Mouse (Mus musculus) hindbrain, embryonic 11.5 days (tissue): ENCODE measurements around the gene Lif. TPM values are rescaled to one million over a fixed set of nuclear protein-coding genes. Genes with fewer than 3 reads are reported as not detected.

ENCODE experiments used
- ATAC-seq: fragments of 200-750 bp; cut with Nextera tagmentation; 2 replicates; pipeline ENCODE4 v1.8.0; 2017; ENCODE audit warnings: mild to moderate bottlenecking, moderate TSS enrichment, moderate library complexity; ENCODE audit not compliant: low FRiP score
- DNase-seq: peaks from one replicate; pipeline ENCODE4 v3.0.0-alpha.2; 2015; ENCODE audit warnings: low spot score
- H3K27ac ChIP-seq: fragments of 300-500 bp; sonication (generic); 2 replicates; pipeline ENCODE4 v1.5.1; 2014; ENCODE audit warnings: mild to moderate bottlenecking, low read depth, low read length
- H3K27me3 ChIP-seq: fragments of 300-500 bp; sonication (generic); 2 replicates; pipeline ENCODE4 v1.6.1; 2014; ENCODE audit warnings: mild to moderate bottlenecking, low read length, moderate library complexity, mixed read lengths; ENCODE audit not compliant: control insufficient read depth, insufficient read depth
- H3K36me3 ChIP-seq: fragments of 300-500 bp; sonication (generic); 2 replicates; pipeline ENCODE4 v1.6.1; 2014; ENCODE audit warnings: mild to moderate bottlenecking, low read length, moderate library complexity, mixed read lengths; ENCODE audit not compliant: control insufficient read depth, insufficient read depth
- H3K4me1 ChIP-seq: fragments of 300-500 bp; sonication (generic); replicated peaks from 2 replicates; pipeline ENCODE4 v1.6.1; 2014; ENCODE audit warnings: low read length, mixed read lengths; ENCODE audit not compliant: control insufficient read depth, insufficient read depth
- H3K4me2 ChIP-seq: fragments of 300-500 bp; sonication (generic); replicated peaks from 2 replicates; pipeline ENCODE4 v1.6.1; 2014; ENCODE audit warnings: mild to moderate bottlenecking, low read depth, low read length
- H3K4me3 ChIP-seq: fragments of 300-500 bp; sonication (generic); 2 replicates; pipeline ENCODE4 v1.5.1; 2014; ENCODE audit warnings: low read depth, low read length
- H3K9ac ChIP-seq: fragments of 300-500 bp; sonication (generic); 2 replicates; pipeline ENCODE4 v1.6.1; 2014; ENCODE audit warnings: low read depth, low read length
- H3K9me3 ChIP-seq: fragments of 300-500 bp; sonication (generic); 2 replicates; pipeline ENCODE4 v1.6.1; 2016; ENCODE audit warnings: low read length; ENCODE audit not compliant: control insufficient read depth
- WGBS: fragments of 180-500 bp; shearing (Covaris S2); extraction: QIAGEN DNeasy Blood & Tissue Kit; methylation state at CpG from one replicate; pipeline ENCODE4 v1.1.7; 2014; 5-methylcytosine and 5-hydroxymethylcytosine counted together
- polyA plus RNA-seq: library from polyadenylated mRNA; unstranded; fragments of >200 nt; fragmentation: Nextera tagmentation; extraction: Ambion mirVana; gene quantifications from 2 replicates; pipeline ENCODE4 v1.2.1, GENCODE M21; 2014

The Lif gene
- polyA plus RNA-seq, 1 experiment from 2014 or later: not detected

DNA sequence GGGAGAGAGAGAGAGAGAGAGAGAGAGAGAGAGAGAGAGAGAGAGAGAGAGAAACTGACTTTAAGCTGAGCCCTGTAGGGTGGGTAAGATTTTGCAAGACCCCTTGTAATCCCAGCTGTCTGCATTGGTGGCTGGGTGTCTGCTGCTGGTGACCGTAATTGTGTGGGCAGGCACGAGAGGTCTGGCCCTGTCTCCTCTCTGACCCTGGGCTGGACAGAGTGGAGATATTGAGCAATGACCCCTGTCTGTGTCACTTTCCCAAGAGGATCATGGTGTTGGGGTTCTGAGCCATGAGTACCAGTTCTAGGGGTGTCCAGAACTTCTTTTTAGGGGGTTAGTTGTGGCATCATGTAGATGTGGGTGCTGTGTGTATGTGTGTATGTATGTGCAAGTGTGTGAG, 33.1 kb upstream of the Lif start:
- Histone ChIP-seq H3K27me3 (peaks cover under 1% of the 10 kb centered on the region), H3K4me3 (no peak overlapping the region), H3K4me2 (no peak overlapping the region), H3K27ac (no peak overlapping the region), H3K9ac (no peak overlapping the region), H3K4me1 (no peaks in the 10 kb centered on the region; the same call in 1 of the 2 replicates), H3K36me3 (no peaks in the 10 kb centered on the region), H3K9me3 (no peaks in the 10 kb centered on the region)
- no peak for DNase-seq
- no peak for ATAC-seq
- 43% methylated on average over 2 of the region's 2 CpGs for WGBS

DNA sequence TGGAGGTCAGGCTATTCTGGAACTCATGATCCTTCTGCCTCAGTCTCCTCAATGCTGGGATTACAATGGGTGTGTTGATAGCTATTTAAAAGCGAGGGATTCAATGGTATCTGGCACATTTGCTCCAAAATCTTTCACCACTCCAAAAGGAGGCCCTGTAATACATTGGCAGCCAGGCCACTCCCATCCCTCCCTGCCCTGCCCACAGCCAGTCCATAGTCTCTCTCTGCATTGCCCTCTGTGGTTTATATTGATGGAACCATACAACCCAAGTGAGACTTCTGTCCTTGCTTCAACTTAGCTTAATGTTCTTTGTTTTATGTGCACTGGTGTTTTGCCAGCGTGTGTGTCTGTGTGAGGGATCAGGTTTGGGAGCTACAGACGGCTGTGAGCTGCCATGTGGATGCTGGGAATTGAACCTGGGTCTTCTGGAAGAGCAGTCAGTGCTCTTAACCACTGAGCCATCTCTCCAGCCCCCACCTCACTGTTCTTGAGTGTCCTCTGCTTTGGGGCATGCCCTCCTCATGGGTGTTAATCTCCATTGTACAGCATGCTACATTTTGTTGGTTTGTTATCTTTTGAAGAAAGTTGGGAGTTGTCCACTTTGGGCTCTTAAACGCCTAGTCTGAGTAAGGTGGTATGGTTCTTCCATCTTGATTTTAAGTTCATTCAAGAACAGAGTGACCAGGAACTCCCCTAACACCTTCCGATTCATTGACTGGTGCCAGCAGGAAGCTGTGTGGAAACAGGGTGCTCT, 30.6 kb upstream of the Lif start:
- DNase-seq (no peak), ATAC-seq (no peak)
- no peaks in the 10 kb centered on the region for H3K4me1 ChIP-seq
- H3K9me3 ChIP-seq: no peaks in the 10 kb centered on the region
- no peak overlapping the region for H3K27ac ChIP-seq
- no peak overlapping the region for H3K9ac ChIP-seq
- H3K4me3 ChIP-seq: no peak overlapping the region
- H3K27me3 ChIP-seq: no peaks in the 10 kb centered on the region
- 79% methylated on average over 5 of the region's 5 CpGs for WGBS
- H3K36me3 ChIP-seq: no peaks in the 10 kb centered on the region
- H3K4me2 ChIP-seq: no peak overlapping the region

DNA sequence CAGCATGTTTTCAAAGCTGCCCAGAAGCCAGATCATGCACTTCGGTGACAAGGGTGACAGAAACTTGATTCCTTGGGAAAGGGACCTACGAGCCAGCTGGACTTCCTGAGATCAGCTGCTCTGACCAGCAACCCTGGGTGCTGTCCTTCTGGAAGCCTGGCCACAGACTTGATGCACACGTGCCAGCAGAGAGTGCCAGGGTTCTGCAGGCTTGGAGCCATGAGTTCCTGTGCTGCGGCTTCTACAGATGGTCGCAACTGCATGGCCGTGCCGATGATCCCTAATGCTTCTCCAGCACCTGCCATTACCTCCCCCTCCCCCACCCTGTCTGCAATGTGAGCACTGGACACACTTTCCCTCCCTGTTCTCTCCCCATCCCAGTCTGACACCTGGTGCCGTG, 28.9 kb upstream of the Lif start:
- Histone ChIP-seq H3K4me3 (no peak overlapping the region), H3K36me3 (no peaks in the 10 kb centered on the region), H3K9ac (no peak overlapping the region), H3K27ac (no peak overlapping the region), H3K4me2 (no peak overlapping the region), H3K27me3 (no peaks in the 10 kb centered on the region), H3K4me1 (no peaks in the 10 kb centered on the region), H3K9me3 (no peaks in the 10 kb centered on the region)
- WGBS: 62% methylated on average over 8 of the region's 8 CpGs
- ATAC-seq (no peak), DNase-seq (no peak)

DNA sequence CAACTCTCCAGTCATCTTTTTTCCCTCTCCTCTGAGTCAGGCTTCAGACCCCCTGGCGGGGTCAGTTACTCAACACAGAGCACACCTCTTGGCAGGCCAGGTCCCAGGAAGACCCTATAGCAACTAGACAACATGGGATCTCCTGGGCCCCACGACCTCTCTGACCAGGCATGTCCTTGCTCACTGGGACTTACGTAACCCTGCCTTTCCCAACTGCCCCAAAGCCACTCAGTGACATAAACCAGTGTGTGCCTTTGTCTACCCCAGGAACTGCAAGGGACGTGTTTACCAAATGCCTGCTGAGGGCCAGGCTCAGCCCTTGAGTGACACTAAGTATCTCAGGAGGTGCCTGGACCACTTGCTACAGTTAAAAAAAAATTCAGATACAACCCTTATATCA, 27.5 kb upstream of the Lif start:
- no peak overlapping the region for H3K9ac ChIP-seq
- no peak overlapping the region for H3K4me3 ChIP-seq
- ATAC-seq: no peak
- no peaks in the 10 kb centered on the region for H3K4me1 ChIP-seq
- H3K36me3 ChIP-seq: no peaks in the 10 kb centered on the region
- DNase-seq: no peak
- H3K27me3 ChIP-seq: no peaks in the 10 kb centered on the region
- H3K9me3 ChIP-seq: no peaks in the 10 kb centered on the region
- H3K27ac ChIP-seq: no peak overlapping the region
- H3K4me2 ChIP-seq: no peak overlapping the region
- WGBS: 70% methylated on average over 4 of the region's 4 CpGs

- 87% methylated on average over 2 of the region's 2 CpGs for WGBS
- Histone ChIP-seq H3K9ac (no peak overlapping the region), H3K36me3 (no peaks in the 10 kb centered on the region), H3K27me3 (no peaks in the 10 kb centered on the region), H3K27ac (no peak overlapping the region), H3K4me1 (no peaks in the 10 kb centered on the region), H3K4me2 (no peak overlapping the region), H3K4me3 (no peak overlapping the region), H3K9me3 (no peaks in the 10 kb centered on the region)
- DNase-seq (no peak), ATAC-seq (no peak)
Observed at GRCm38 (mm10) chr11:4231435-4231834, 25.9 kb upstream of the Lif start.

- no peak overlapping the region for H3K9ac ChIP-seq
- H3K4me2 ChIP-seq: no peak overlapping the region
- ATAC-seq: no peak
- no peaks in the 10 kb centered on the region for H3K27me3 ChIP-seq
- WGBS: 75% methylated on average over 12 of the region's 12 CpGs
- H3K36me3 ChIP-seq: no peaks in the 10 kb centered on the region
- no peak overlapping the region for H3K27ac ChIP-seq
- H3K4me1 ChIP-seq: no peaks in the 10 kb centered on the region
- H3K9me3 ChIP-seq: no peaks in the 10 kb centered on the region
- no peak overlapping the region for H3K4me3 ChIP-seq
- DNase-seq: no peak
Observed at GRCm38 (mm10) chr11:4232644-4233043, 24.7 kb upstream of the Lif start.

GRCm38 (mm10) chr11:4235052-4235655, 22.2 kb upstream of the Lif start:
- no peak for DNase-seq
- no peak overlapping the region for H3K4me3 ChIP-seq
- H3K27me3 ChIP-seq: no peaks in the 10 kb centered on the region
- WGBS: 90% methylated on average over 6 of the region's 6 CpGs
- H3K36me3 ChIP-seq: no peaks in the 10 kb centered on the region
- H3K9ac ChIP-seq: no peak overlapping the region
- no peak for ATAC-seq
- H3K4me1 ChIP-seq: no peaks in the 10 kb centered on the region
- no peaks in the 10 kb centered on the region for H3K9me3 ChIP-seq
- H3K27ac ChIP-seq: no peak overlapping the region
- no peak overlapping the region for H3K4me2 ChIP-seq

DNA sequence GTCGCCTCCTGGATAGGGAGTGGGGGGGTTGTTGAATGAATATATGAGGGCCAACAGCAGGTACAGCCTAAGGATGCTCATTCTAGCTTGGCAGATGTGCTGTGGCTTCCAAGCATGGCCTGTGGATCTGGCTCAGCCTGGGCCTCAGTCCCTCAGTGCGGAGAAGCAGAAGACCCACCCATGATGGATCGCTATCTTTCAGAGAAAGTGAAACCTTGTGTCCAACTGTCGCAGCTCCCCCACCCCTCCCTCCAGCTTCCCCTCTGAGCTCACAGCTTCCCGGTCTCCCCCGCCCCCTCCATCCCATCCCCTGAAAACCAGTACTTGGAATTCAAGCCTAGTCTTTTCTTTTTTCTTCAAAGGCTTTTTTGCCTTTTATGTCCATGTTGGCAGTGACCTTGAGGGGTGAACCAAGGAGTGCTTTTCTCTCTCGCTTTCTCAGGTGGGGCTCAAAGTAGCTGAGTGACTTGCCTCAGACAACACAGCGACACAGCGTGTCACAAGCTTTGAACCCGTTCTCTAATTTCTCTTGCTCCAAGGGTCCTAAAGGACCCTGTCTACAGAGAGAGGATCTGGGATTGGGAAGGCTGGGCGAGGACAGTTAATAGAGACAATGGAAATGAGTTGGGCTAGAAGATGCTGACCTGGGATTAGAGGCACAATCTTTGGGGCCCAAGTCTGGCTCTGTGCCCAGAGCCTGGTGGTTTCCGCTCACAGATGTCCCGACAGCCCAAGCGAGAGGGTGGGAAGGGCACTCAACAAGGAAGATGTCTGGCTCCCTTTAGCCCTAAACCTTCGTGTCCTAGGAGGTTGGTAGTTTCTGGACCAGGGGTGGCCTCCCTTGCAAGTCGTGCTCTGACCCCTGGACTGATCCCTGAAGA, 21.5 kb upstream of the Lif start, which contains the start of gene Osm:
Gene Osm, plus strand, starts transcription at position 756 of the 881 bp plus-strand sequence.
- H3K4me3 ChIP-seq: no peak within 1 kb of the TSS
- no peak within 1 kb of the TSS for H3K4me2 ChIP-seq
- H3K4me1 ChIP-seq: no peaks in the 10 kb centered on the region
- no peak within 1 kb of the TSS for H3K27ac ChIP-seq
- 82% methylated on average over 16 of the region's 16 CpGs for WGBS
- H3K9ac ChIP-seq: no peak within 1 kb of the TSS
- no peaks in the 10 kb centered on the region for H3K9me3 ChIP-seq
- H3K27me3 ChIP-seq: no peaks in the 10 kb centered on the region
- H3K36me3 ChIP-seq: no peaks in the 10 kb centered on the region
- no peak for DNase-seq
- no peak for ATAC-seq
